Mouse (Mus musculus) urinary bladder, postnatal 14 days (tissue): ENCODE results near the gene Meox1.

ENCODE experiments used
- DNase-seq: peaks from one replicate; pipeline ENCODE4 v3.0.0; 2021; ENCODE audit warnings: low spot score

Gene Meox1

GRCm38 (mm10) chr11:101851042-101851441, 43.1 kb downstream of the Meox1 start:
- peak; percentile 17 for DNase-seq

DNA sequence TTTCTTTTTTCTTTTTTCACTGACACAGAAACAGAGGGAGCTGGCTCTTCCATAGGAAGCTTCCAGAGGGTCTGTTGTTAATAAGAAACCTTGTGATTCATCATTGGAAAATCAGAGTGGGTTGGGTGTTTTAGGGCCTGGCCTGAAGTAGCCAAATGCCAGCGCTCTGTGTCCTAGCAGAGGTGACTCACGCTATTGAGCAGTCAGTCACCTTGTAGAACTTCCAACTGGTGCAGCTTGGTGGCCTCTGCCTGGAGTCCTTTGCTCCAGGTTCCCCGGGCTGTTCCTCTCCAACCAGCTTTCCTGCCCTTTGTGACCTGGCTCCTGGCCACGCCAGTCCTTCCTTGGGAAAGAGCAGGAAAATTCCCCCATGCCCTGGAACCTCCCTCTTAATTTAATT, 44.9 kb downstream of the Meox1 start:
- DNase-seq, result peak; percentile 4

GRCm38 (mm10) chr11:101847509-101847908, 46.7 kb downstream of the Meox1 start:
- no peak for DNase-seq

DNA sequence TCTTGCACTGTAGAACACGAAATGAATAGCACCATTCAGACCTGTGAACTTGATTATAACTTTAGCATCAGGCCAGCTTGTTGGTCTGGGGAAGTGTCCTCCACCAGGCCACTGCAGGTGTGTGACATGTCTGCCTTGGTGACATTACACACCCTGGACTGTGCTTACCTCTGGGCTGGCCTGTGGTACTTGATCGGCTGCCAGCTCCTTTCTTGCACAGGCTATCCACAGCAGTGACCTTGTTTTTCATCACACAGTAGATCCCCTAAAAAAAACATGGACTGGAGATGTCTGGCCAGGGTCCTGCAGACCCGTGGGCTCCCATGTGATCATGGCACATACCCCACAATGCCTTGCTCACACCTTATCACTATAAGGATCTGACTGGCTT, 51.4 kb downstream of the Meox1 start:
- DNase-seq, result no peak

DNA sequence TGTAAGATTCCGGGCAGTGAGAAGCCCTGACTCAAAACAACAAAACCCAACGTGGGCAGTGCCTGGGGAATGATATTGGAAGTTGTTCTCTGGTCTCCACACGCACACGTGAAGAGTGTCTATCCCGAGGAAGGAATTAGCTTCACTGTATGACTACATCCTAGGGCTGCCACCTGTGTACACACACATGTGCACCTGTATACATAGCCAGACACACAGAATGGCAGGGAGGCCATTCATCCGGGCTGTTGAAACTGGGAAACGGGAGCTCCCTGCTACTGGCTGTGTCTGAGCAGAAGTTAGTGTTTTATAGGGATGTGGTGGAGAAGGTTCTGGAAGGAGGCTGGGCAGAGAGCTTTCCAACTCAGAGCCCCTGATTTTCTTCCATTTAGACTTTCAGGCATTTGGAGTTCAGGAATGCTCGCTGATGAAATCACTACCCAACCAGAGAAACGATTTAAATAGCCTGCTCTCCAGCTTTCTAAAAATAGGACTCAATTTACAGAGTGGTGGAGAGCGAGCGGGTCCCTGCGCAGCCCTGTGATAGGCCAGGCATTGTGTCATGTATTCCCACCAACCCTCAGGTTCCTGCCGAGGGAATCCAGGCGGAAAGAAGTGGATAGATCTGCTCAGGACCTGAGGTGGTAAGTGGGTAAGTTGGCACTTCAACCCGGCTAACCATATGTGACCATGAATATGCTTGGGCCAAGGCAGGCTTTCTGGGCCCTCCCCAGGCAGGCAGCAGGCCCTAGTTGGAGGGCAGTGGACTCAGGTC, 52.0 kb downstream of the Meox1 start:
- no peak for DNase-seq

GRCm38 (mm10) chr11:101840405-101840804, 53.8 kb downstream of the Meox1 start:
- DNase-seq, result no peak

- DNase-seq, result peak; percentile 27
Observed at GRCm38 (mm10) chr11:101839426-101839825, 54.7 kb downstream of the Meox1 start.

GRCm38 (mm10) chr11:101832001-101832400, 62.2 kb downstream of the Meox1 start:
- no peak for DNase-seq

DNA sequence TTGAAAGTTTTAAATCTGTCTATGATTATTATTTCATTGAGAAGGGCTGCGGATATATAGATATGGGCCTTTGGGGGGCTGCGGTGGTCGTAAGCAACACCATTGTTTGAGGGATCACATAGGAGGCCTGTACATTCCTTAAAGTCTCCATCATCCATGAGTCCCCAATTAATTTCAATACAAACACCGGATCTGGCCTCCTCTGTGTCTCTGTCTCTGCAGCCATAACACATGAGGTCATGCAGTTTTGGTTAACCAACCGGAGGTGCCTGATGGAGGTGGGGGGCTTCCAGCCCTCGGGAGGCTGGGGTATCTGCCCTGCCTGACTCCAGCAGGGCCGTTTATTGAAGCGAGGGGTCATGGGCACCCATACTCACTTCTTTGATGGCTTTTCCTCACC, 63.6 kb downstream of the Meox1 start:
- no peak for DNase-seq

GRCm38 (mm10) chr11:101830112-101830511, 64.1 kb downstream of the Meox1 start:
- DNase-seq, result peak; percentile 38

GRCm38 (mm10) chr11:101828718-101829117, 65.5 kb downstream of the Meox1 start:
- no peak for DNase-seq
